Mouse (Mus musculus) liver, postnatal 0 days (tissue): Measurements from ENCODE around the gene Nde1.

ENCODE experiments used
- CTCF ChIP-seq: sonication (generic); IDR thresholded peaks from 2 replicates; pipeline ENCODE4 v1.5.1; 2016; ENCODE audit warnings: antibody characterized with exemption, low read depth
- EP300 ChIP-seq: IDR thresholded peaks from 2 replicates; pipeline ENCODE4 v1.6.1; 2016; ENCODE audit warnings: antibody characterized with exemption, low read depth, mild to moderate bottlenecking

DNA sequence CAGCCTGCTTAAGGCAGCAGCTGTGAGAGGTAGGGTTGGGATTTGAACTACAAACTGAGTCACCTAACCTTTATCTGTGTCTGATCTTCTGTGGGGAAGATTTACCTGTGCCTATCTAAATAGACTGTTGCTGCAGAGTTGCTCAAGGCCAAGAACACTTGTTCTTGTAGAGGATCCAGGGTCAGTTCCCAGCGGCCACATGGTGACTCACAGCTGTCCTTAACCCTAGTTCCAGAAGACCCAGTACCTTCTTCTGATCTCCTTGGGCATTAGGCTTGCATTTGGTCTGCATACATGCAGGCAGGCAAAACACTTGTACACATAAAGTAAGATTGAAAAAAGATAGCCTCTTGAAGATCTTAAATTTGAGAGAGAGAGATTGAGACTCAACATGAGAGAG is 6.6 kb downstream of the Nde1 start:
- no peak for TF ChIP-seq CTCF
- no peak for TF ChIP-seq EP300
